Mouse (Mus musculus) cerebellum, adult 11-12 months (tissue): ENCODE data around the gene Frrs1.

Experiments
- DNase-seq: peaks from one replicate; pipeline ENCODE4 v3.0.0; 2022

The Frrs1 gene

GRCm38 (mm10) chr3:116848936-116849335 is 10.3 kb upstream of the Frrs1 start:
- no peak for DNase-seq

- no peak for DNase-seq
These were observed 8.9 kb upstream of the Frrs1 start for GRCm38 (mm10) chr3:116850376-116850775.

- no peak for DNase-seq
These were observed 6.8 kb upstream of the Frrs1 start for GRCm38 (mm10) chr3:116852421-116852820.

- no peak for DNase-seq
These were observed 1.7 kb upstream of the Frrs1 start for GRCm38 (mm10) chr3:116857611-116858010.

GRCm38 (mm10) chr3:116859752-116860151 is 488 bp downstream of the Frrs1 start:
- no peak for DNase-seq

GRCm38 (mm10) chr3:116860333-116861222 is 1.3 kb downstream of the Frrs1 start:
- DNase-seq = no peak

- DNase-seq = no peak
These were observed 1.9 kb downstream of the Frrs1 start for GRCm38 (mm10) chr3:116861223-116861539.

- peak; percentile 5 for DNase-seq
These were observed 2.3 kb downstream of the Frrs1 start for GRCm38 (mm10) chr3:116861540-116862067.

- DNase-seq = no peak
These were observed 3.4 kb downstream of the Frrs1 start for GRCm38 (mm10) chr3:116862621-116863020.

GRCm38 (mm10) chr3:116864421-116864820 is 5.2 kb downstream of the Frrs1 start:
- no peak for DNase-seq

GRCm38 (mm10) chr3:116865199-116865636 is 6.0 kb downstream of the Frrs1 start:
- no peak for DNase-seq

GRCm38 (mm10) chr3:116870372-116870771 is 11.1 kb downstream of the Frrs1 start:
- no peak for DNase-seq

- no peak for DNase-seq
These were observed 23.1 kb downstream of the Frrs1 start for GRCm38 (mm10) chr3:116882221-116882960.

- DNase-seq = no peak
These were observed 25.7 kb downstream of the Frrs1 start for GRCm38 (mm10) chr3:116884941-116885340.

- DNase-seq = no peak
These were observed 30.1 kb downstream of the Frrs1 start for GRCm38 (mm10) chr3:116889358-116889757.

GRCm38 (mm10) chr3:116890576-116890975 is 31.3 kb downstream of the Frrs1 start:
- DNase-seq = no peak

GRCm38 (mm10) chr3:116891436-116892205 is 32.4 kb downstream of the Frrs1 start:
- no peak for DNase-seq

GRCm38 (mm10) chr3:116892206-116892563 is 32.9 kb downstream of the Frrs1 start:
- no peak for DNase-seq

- no peak for DNase-seq
These were observed 33.6 kb downstream of the Frrs1 start for GRCm38 (mm10) chr3:116892872-116893271.

GRCm38 (mm10) chr3:116904158-116904557 is 44.9 kb downstream of the Frrs1 start:
- DNase-seq = peak; percentile 12

- DNase-seq = no peak
These were observed 46.6 kb downstream of the Frrs1 start for GRCm38 (mm10) chr3:116905898-116906297.

GRCm38 (mm10) chr3:116906596-116906995 is 47.3 kb downstream of the Frrs1 start:
- no peak for DNase-seq

- no peak for DNase-seq
These were observed 55.1 kb downstream of the Frrs1 start for GRCm38 (mm10) chr3:116914374-116914773.
